Mouse (Mus musculus): ENCODE measurements around the gene Usp22.
A peak's percentile ranks its signal among the peaks of the same experiment; 100 is the strongest.

Usp22 gene

DNA sequence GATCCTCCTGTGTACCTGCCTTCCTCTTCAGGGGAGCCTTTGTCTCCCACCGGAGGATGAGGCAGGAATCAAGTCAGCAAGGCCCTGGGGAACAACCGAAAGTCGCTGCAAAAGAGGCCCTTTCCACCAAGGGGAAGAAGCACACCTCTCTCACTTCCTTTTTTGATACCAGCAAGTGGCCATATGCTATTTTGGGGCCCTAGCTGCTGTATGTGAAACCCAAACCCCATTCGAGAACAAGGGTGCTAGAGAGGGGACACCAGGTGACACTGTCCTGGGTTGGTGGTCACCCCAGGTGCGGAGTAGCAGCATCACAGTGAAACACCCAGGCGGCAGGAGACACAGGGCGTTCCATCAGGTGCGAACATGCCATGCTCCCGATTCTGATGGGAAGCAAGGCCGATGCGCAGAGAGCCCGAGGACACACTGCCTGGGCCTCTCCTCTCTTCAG lies 65.9 kb downstream of the Usp22 start:
- DNase-seq (ENCODE audit: low read depth, low spot score), result no peak

DNA sequence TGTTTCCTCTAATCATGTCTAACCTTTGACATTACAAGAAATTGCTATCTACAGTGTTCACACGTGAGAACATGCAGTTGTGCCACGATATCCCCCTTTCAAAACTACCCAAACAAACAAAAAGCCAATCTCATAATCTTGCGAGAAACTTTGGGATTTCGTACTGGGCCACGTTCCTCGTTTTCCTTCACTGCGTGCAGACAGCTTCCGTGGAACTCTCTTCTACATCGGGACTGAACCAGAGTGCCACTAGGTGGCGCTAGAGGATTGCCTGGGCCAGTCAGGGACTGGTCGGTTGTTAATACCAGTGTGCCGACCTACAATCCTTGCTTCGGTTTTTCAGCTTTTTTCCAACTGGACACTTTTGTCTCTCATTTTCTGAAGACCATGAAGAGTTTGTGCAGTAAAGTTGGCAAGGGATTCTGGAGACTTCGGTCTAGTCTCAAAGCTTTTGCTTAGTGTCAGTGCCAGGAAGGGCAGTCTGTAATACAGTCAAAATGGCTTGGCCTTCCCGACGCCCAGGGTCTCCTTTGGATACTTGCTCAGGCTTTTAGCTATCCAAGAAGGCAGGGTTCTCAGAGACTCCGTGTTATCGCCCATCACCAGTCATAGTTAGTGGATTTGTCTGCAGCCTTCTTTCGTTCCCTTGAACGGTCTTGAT lies 70.5 kb downstream of the Usp22 start:
- DNase-seq (ENCODE audit: low read depth, low spot score), result peak; percentile 77

DNA sequence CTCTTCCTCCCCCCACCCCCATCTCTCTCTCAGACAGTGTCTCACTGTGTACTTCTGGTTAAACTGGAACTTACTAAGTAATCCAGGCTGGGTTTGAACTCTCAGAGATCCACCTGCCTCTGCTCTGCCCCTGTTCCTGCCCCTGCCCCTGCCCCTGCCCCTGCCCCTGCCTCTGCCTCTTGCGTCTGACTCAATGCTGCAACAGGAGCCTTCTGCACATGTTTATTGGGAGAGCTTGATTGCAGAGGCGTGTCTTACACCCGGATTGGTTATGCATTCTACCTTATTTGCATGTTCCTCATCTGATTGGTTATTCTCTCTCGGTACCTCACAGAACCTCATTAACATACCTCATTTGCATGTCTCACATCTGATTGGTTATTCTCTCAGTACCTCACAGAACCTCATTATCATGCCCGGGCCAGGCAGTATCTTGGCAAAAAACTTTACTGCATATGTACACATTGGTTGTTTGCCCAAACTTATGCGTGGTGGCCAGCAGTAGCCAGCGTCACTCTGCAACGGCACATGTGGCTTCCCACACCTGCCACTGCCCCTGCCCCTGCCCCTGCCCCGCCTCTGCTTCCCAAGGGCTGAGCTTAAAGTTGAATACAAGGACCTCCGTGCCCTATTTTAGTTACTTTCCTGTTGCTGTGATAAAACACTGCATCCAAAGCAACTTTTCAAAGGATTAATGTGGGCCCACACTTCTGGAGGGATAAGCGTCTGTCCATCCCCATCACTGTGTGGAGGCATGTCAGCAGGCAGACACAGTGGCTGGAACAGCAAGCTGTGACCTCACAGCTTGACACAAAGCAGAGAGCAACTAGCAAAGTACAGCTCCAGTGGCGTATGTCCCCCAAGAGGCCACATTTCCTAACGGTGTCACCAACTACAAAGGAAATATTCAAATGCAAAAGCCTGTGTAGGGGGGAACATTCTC lies 72.2 kb downstream of the Usp22 start:
- DNase-seq (ENCODE audit: low read depth, low spot score), result no peak
